Mouse (Mus musculus): ENCODE data around the gene Arhgef7. TPM values are rescaled to one million over a fixed set of nuclear protein-coding genes. Genes with fewer than 3 reads are reported as not detected.

Arhgef7 gene
- 11.4 TPM for polyA plus RNA-seq (2015; fragmentation: Illumina TruSeq; extraction: RNeasy Lipid Tissue Mini Kit (QIAGEN cat#74804); ENCODE audit: insufficient read depth, low read depth, low replicate concordance)

GRCm38 (mm10) chr8:11727651-11728481 lies at the start of gene Arhgef7:
TSS of gene Arhgef7 (plus strand) at chr8:11727721.

GRCm38 (mm10) chr8:11701033-11701362 lies 26.5 kb upstream of the Arhgef7 start, which contains the start of gene 1700016D06Rik:
TSS of gene 1700016D06Rik (minus strand) at chr8:11701063.

GRCm38 (mm10) chr8:11840174-11840573 lies 112.7 kb downstream of the Arhgef7 start, which contains the start of gene Tex29:
TSS of gene Tex29 (plus strand) at chr8:11840474.

Other genes starting within 250 kb of the Arhgef7 start
- 2.0 TPM for gene Rab20, start 249.0 kb upstream of the Arhgef7 start, polyA plus RNA-seq (2015; fragmentation: Illumina TruSeq; extraction: RNeasy Lipid Tissue Mini Kit (QIAGEN cat#74804); ENCODE audit: insufficient read depth, low read depth, low replicate concordance)
- 32.7 TPM for gene Naxd, start 230.2 kb upstream of the Arhgef7 start, polyA plus RNA-seq (2015; fragmentation: Illumina TruSeq; extraction: RNeasy Lipid Tissue Mini Kit (QIAGEN cat#74804); ENCODE audit: insufficient read depth, low read depth, low replicate concordance)
- 11.2 TPM for gene Cars2, start 176.9 kb upstream of the Arhgef7 start, polyA plus RNA-seq (2015; fragmentation: Illumina TruSeq; extraction: RNeasy Lipid Tissue Mini Kit (QIAGEN cat#74804); ENCODE audit: insufficient read depth, low read depth, low replicate concordance)
- 7.6 TPM for gene Ing1, start 172.2 kb upstream of the Arhgef7 start, polyA plus RNA-seq (2015; fragmentation: Illumina TruSeq; extraction: RNeasy Lipid Tissue Mini Kit (QIAGEN cat#74804); ENCODE audit: insufficient read depth, low read depth, low replicate concordance)
- 11.0 TPM for gene Ankrd10, start 92.0 kb upstream of the Arhgef7 start, polyA plus RNA-seq (2015; fragmentation: Illumina TruSeq; extraction: RNeasy Lipid Tissue Mini Kit (QIAGEN cat#74804); ENCODE audit: insufficient read depth, low read depth, low replicate concordance)
- not detected for gene 1700016D06Rik, start 26.7 kb upstream of the Arhgef7 start, polyA plus RNA-seq (2015; fragmentation: Illumina TruSeq; extraction: RNeasy Lipid Tissue Mini Kit (QIAGEN cat#74804); ENCODE audit: insufficient read depth, low read depth, low replicate concordance)
- gene Tex29, start 112.8 kb downstream of the Arhgef7 start, polyA plus RNA-seq (2015; fragmentation: Illumina TruSeq; extraction: RNeasy Lipid Tissue Mini Kit (QIAGEN cat#74804); ENCODE audit: insufficient read depth, low read depth, low replicate concordance), result not detected